Mouse (Mus musculus): ENCODE results near the gene Scamp5. TPM values are rescaled to one million over a fixed set of nuclear protein-coding genes. Genes with fewer than 3 reads are reported as not detected.

Gene Scamp5
- total RNA-seq, 2 experiments from 2014 or later = 0.82 to 0.95 TPM

DNA sequence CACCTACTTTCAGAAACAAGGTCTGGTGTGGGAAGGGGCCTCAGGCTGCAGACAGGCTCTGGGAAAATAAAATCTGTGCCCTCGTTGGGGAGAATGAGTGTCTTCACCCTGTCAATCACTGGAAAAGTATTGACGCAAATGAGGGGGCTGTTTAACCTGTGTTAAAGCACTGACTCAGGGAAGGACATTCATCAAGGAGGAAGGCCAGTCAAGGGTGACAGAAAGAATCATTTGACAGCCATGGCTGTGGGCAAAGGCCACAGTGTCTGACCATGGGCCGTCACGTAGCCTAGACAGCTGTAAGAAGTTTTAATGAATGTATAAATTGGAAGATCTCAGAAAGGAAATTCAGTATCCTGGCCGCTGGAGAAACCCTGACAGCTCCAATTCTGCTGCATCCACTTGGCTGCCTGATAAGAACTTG, 46.2 kb downstream of the Scamp5 start:
- Histone ChIP-seq H3K27ac (peak overlapping the region; percentile 87), H3K4me3 (no peak overlapping the region)
- no peak for TF ChIP-seq CTCF (IDR thresholded peaks at IDR 0.05)
- intact Hi-C loops (cut with DNase I) = no loop called here
- no peak for DNase-seq

GRCm38 (mm10) chr9:57421121-57421571, 46.7 kb downstream of the Scamp5 start:
- Histone ChIP-seq H3K4me3 (peak overlapping the region; percentile 59), H3K27ac (peak overlapping the region; percentile 87)
- peak; percentile 63 for DNase-seq
- intact Hi-C loops (cut with DNase I) = no loop called here
- TF ChIP-seq CTCF (IDR thresholded peaks at IDR 0.05) = no peak

DNA sequence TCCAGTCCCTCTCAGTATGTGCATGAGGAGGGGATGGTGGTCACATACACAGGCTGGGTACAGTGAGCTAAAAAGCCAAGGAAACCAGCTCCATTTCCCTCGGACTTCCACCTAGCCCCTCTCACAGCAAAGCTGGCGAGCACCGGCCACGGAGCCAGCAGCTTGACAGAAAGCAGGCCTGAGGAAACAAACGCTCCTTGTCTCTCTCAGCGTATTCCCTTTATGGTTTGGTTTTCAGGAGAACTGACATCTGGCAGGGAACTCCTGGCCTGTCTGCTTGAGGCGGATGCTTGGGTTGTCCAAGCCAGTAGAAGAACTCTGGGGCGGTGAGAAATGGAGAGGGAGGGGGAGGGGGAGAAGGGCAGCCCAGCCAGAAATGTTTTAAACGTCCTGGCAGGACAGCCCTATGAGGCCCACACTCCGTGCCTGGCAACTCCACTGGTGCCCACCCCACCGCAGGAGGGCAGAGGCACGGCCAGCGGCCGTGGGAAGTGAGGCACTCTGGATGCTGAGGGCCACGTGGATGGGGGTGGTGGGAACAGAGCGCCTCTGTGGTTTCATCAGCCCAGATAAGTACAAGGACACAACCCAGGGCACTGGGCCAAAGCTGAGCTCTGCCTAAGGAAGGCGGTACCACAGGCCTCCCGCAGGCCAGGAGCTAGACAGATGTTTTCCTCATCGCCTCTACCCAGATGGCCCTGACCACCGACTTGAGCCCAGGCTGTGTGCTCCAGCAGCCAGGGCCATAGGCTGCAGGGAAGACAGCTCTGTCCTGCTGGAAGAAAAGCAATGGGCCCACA, 47.3 kb downstream of the Scamp5 start:
- intact Hi-C loops (cut with DNase I) = no loop called here
- H3K4me3 ChIP-seq = peak overlapping the region; percentile 59
- peak overlapping the region; percentile 87 for H3K27ac ChIP-seq
- TF ChIP-seq CTCF (IDR thresholded peaks at IDR 0.05) = no peak
- DNase-seq = peak; percentile 95

DNA sequence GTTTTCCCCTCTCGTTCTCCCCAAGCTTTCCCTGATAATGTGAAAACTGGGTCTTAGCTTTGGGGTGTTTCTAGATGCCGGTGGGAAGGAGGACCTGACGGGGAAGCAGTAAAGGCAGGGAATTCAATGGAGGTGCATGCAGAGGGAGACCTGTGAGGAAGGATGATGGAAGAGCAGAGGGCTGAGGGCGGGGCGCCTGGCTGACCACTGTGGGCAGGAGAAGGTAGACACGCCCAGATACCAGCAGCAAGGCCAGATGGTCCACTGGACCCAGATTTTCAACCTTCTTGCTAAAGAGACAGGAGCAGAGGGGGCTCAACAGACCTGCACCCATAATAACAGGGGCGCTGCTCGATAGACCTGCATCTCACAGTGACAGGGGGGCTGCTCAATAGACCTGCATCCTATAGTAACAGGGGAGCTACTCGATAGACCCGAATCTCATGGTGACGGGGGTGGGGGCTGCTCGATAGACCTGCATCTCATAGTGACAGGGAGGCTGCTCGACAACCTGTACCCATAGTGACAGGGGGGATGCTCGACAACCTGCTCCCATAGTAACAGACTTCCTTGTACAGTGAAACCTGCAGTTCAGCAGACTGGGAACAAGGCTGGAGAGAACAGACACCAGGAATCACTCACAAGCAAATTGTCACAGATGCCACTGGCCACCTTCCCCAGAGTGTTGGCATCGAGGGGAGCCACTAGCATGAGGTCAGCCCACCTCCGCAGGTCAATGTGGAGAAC, 48.2 kb downstream of the Scamp5 start:
- no peak for TF ChIP-seq CTCF (IDR thresholded peaks at IDR 0.05)
- Histone ChIP-seq H3K4me3 (peak overlapping the region; percentile 59), H3K27ac (peak overlapping the region; percentile 87)
- DNase-seq = no peak
- intact Hi-C loops (cut with DNase I) = no loop called here

DNA sequence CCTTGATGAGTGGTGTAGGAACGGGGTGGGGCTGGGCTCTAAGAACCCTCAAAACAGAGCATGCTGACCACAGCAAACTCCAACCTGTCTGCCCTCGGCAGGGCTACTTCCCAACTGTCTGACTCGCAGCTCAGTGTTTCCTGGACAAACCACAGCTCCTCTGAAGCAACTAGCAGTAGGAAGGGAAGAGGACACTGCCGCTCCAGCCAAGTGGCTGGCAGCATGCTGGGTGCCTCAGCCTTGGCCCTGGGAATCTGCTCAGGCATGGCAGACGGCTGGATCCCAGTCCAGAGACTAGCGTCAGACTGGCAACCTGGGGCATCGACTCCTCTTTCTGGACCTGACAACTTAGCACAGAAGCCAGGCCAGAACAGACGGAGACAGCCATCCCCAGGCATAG, 50.5 kb downstream of the Scamp5 start:
- no peak overlapping the region for H3K4me3 ChIP-seq
- intact Hi-C loops (cut with DNase I) = no loop called here
- peak overlapping the region; percentile 35; the same call in 1 of the 2 replicates for H3K27ac ChIP-seq
- no peak for TF ChIP-seq CTCF (IDR thresholded peaks at IDR 0.05)
- DNase-seq = peak; percentile 77

DNA sequence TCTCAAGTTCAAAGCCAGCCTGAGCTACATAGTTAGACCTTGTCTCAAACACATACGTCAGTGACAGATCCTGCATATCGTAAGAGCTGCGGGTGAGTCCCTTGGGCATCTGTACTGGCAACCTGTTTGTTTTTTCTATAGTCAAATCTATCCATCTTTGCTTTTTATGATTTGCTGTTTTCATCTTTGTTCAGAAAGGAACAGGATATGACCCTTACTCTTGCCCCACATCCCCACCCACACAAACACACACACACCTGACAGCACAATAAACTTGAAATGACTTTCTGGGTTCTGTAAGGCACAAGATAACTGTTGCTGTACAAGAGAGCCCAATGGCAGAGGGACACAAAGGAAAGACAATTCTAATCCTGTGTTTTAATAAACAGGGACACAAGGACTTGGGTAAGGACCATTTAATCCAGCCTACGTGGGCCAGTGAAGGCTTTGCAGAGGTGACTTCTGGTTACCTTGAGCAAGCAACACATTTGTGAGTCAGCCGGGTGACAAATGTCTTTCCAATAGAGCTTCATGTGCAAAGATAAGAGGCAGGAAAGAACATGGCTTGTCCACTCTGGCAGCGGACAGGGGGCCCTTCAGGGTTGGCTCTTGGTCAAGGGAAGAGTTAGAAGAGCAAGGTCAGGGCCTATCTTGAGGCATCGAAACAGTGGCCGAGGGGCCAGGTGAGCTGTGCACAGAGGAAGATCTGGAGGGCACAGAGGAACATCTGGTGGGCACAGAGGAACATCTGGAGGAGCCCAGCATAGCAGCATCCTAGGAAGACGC, 60.5 kb downstream of the Scamp5 start:
- Histone ChIP-seq H3K27ac (no peak overlapping the region), H3K4me3 (no peak overlapping the region)
- intact Hi-C loops (cut with DNase I) = no loop called here
- no peak for TF ChIP-seq CTCF (IDR thresholded peaks at IDR 0.05)
- DNase-seq = no peak

DNA sequence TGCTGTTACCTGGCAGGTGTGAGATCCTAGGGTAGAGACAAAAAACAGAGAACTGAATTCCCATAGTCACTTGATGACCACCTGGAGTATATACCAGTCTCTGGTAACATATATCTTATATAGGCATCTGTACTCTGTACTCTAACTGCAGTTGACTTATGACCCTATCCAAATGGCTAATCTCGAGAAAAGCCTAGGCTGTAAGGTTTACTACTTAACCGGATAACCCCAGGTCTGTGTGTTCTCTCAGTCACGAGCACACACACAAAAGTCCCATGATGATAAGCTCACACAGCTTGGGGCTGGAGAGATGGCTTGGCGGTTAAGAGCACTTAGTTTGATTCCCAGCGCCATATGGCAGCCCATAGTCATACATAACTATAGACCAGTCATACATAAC, 61.5 kb downstream of the Scamp5 start:
- no peak overlapping the region for H3K27ac ChIP-seq
- TF ChIP-seq CTCF (IDR thresholded peaks at IDR 0.05) = no peak
- no peak overlapping the region for H3K4me3 ChIP-seq
- DNase-seq = no peak
- intact Hi-C loops (cut with DNase I) = no loop called here

- H3K4me3 ChIP-seq = no peak overlapping the region
- intact Hi-C loops (cut with DNase I) = no loop called here
- no peak for TF ChIP-seq CTCF (IDR thresholded peaks at IDR 0.05)
- no peak overlapping the region for H3K27ac ChIP-seq
- DNase-seq = no peak
Observed at GRCm38 (mm10) chr9:57404036-57404435, 63.8 kb downstream of the Scamp5 start.

DNA sequence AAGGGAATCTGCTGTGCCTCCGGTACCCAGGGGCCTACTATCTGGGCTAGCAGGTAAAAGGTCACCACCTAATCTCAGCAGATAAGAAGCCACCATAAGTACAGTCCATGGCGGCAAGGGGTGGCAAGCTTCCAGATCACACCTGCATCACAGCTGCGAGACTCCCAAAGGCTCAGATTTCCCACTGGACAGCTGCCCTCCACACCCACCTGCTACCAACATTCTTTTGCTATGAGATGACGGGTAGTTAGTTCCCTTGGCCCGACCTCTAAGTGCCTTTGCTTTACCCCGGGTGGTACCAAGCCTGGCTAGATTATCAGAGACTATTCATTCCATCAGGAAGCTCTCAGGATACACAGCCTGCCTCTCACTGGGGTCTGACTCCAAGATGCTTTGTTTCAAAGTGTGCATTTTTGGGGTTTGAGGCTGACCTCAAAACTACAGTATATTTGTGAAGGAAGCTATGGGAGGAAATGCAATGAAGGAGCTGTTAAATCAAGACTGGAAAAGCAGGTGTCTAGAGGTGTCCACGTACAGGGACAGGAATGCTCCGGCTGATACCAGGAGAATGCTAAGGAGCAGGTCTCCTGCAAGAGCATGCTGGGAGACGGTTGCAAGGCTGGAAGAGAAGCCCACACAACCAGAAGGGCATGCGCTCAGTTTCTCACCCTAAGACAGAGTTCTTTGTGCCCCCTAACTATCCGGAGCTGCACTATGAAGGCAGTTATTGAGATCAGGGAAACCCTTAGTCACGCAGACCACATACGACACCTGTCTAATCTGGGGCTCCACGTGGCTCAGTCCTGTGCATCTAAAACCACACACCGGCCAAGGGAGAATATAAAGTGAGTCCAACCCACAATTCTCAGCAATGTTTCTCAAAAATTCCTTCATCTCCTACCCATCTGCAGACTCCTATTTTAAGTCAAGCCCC, 65.3 kb downstream of the Scamp5 start:
- no peak for DNase-seq
- no peak for TF ChIP-seq CTCF (IDR thresholded peaks at IDR 0.05)
- Histone ChIP-seq H3K4me3 (no peak overlapping the region), H3K27ac (no peak overlapping the region)
- intact Hi-C loops (cut with DNase I) = no loop called here

DNA sequence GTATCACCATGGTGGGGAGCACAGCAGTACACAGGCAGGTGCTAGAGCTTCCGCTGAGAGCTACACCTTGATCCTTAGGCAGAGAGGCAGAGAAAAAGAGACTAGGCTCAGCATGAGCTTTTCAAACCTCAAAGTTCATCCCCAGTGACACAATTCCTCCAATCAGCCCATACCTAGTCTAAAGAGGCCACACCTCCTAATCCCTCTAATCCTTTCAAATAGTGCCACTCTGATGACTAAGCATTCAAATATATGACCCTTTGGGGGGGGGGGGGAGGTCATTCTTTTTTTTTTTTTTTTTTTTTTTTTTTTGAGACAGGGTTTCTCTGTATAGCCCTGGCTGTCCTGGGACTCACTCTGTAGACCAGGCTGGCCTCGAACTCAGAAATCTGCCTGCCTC, 69.1 kb downstream of the Scamp5 start:
- no peak for DNase-seq
- no peak for TF ChIP-seq CTCF (IDR thresholded peaks at IDR 0.05)
- intact Hi-C loops (cut with DNase I) = no loop called here
- no peak overlapping the region for H3K4me3 ChIP-seq
- no peak overlapping the region for H3K27ac ChIP-seq

DNA sequence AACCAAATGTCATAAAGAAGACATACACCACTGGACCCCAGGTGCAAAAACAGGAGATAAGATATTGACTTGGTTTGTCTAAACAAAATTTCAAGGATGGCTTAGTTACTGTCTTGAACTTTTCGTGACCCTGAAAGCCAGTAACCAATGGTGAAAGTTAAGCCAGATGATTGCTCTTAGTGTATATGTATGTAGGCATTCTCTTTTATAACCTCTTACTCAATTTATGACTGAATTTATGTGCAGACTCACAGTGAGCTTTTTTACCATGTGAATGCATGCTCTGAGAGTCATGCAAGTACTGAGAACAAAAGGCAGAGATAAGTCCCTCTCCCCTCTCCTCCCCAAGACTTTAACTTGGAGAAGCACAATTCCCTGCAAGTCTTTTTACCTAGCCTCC, 75.0 kb downstream of the Scamp5 start:
- Histone ChIP-seq H3K4me3 (no peak overlapping the region), H3K27ac (no peak overlapping the region)
- no peak for DNase-seq
- no peak for TF ChIP-seq CTCF (IDR thresholded peaks at IDR 0.05)
- intact Hi-C loops (cut with DNase I) = no loop called here

Other genes with a start within 250 kb of the Scamp5 start
- gene Trcg1, start 231.5 kb downstream of the Scamp5 start, total RNA-seq (2021) = not detected
- gene 1700017B05Rik, start 205.4 kb downstream of the Scamp5 start, total RNA-seq (2021) = 1 to 10 TPM; 3.8 to 5.3 TPM
- gene Ppcdc, start 27.9 kb downstream of the Scamp5 start, total RNA-seq (2021) = 1 to 10 TPM; 7.8 to 8.1 TPM
- not detected for gene Rpp25, start 36.0 kb upstream of the Scamp5 start, total RNA-seq (2021)
- 1,000 to 10,000 TPM; 1,176 to 1,655 TPM for gene Cox5a, start 53.2 kb upstream of the Scamp5 start, total RNA-seq (2021)
- 1 to 10 TPM; 5.9 TPM for gene Fam219b, start 69.5 kb upstream of the Scamp5 start, total RNA-seq (2021)
- 10 to 100 TPM; 67.6 to 97.7 TPM for gene Mpi, start 84.7 kb upstream of the Scamp5 start, total RNA-seq (2021)
- 10 to 100 TPM; 39.6 to 46.4 TPM for gene Scamp2, start 92.9 kb upstream of the Scamp5 start, total RNA-seq (2021)
- gene Ulk3, start 121.4 kb upstream of the Scamp5 start, total RNA-seq (2021) = 1 to 10 TPM; 4.4 to 6.6 TPM
- gene Cplx3, start 138.2 kb upstream of the Scamp5 start, total RNA-seq (2021) = not detected
- gene Lman1l, start 152.7 kb upstream of the Scamp5 start, total RNA-seq (2021) = not detected
- 10 to 100 TPM in 1 of 2 experiments, 1 to 10 TPM in 1; 7.1 to 14.0 TPM for gene Csk, start 185.6 kb upstream of the Scamp5 start, total RNA-seq (2021)
- gene Cyp1a2, start 215.6 kb upstream of the Scamp5 start, total RNA-seq (2021) = not detected
- gene Cyp1a1, start 219.9 kb upstream of the Scamp5 start, total RNA-seq (2021) = under 1 TPM; 0.36 to 0.53 TPM
- gene Edc3, start 240.5 kb upstream of the Scamp5 start, total RNA-seq (2021) = 1 to 10 TPM; 5.9 to 6.6 TPM